ENCODE assay signal across 8 mouse cellular contexts in genomic region chr5:93265801-93266580, GRCm38 (mm10). TPM values are rescaled to one million over a fixed set of nuclear protein-coding genes. Genes with fewer than 3 reads are reported as not detected.
DNase-seq lines count a peak whose midpoint lies in the region; ATAC-seq lines count a peak whose summit lies in the region.

No protein-coding gene starts in this region.

- H3K9ac ChIP-seq in forebrain, embryonic 15.5 days (replicated peaks) = peak overlapping the region; percentile 50; the same call in 1 of the 2 replicates

- peak; percentile 76 for DNase-seq in heart, adult 11 months
- DNase-seq in heart, postnatal 25 days (ENCODE audit: low spot score) = no peak
- DNase-seq in kidney, adult 9 months = peak; percentile 82
- DNase-seq in lung, postnatal 25 days (ENCODE audit: low spot score) = peak; percentile 23
- no peak for DNase-seq in adrenal gland, postnatal 14 days
- no peak for DNase-seq in cerebellum, postnatal 14 days
- DNase-seq in frontal cortex, postnatal 14 days (ENCODE audit: low spot score in 2 of 2) = no peak

- H3K9me3 ChIP-seq in forebrain, embryonic 15.5 days = no peaks in the 10 kb centered on the region

- peak overlapping the region; percentile 84 for H3K27ac ChIP-seq in forebrain, embryonic 15.5 days (replicated peaks)

- ATAC-seq in forebrain, embryonic 15.5 days (replicated peaks) = no peak

- intact Hi-C loops in heart, postnatal 25 days (cut with DNase I) = loop anchor here (2.0 to 5.0 kb wide), 2 partner anchors 59 to 174 kb away; partner anchors contain the start of genes 2010109A12Rik, Ccni and Sept11

- H3K4me3 ChIP-seq in forebrain, embryonic 15.5 days = peak overlapping the region; percentile 84

- H3K4me1 ChIP-seq in forebrain, embryonic 15.5 days = peaks cover 22% of the 10 kb centered on the region

- H3K4me2 ChIP-seq in forebrain, embryonic 15.5 days (replicated peaks) = peak overlapping the region; percentile 54

- H3K27me3 ChIP-seq in forebrain, embryonic 15.5 days = no peaks in the 10 kb centered on the region

- H3K36me3 ChIP-seq in forebrain, embryonic 15.5 days = peaks cover 8% of the 10 kb centered on the region

- 73% methylated on average over 13 of the region's 13 CpGs for WGBS in forebrain, embryonic 15.5 days

RNA-seq across cellular contexts. Expression of gene Ccng2, which starts 1.1 kb away (rescaled TPM):
- 10 to 100 TPM; 14.6 to 17.7 TPM for total RNA-seq in heart, postnatal 25 days (2021)
- polyA plus RNA-seq in forebrain, embryonic 15.5 days (2015; fragmentation: Nextera tagmentation; extraction: Ambion mirVana) = 177 and 187 TPM in 2 replicates
- total RNA-seq in adrenal gland, postnatal 14 days (2021) = 35.7 and 42.1 TPM in 2 replicates

RNA-seq across cellular contexts. Expression of gene 2010109A12Rik, which starts 59.7 kb away (rescaled TPM):
- total RNA-seq in heart, postnatal 25 days (2021) = under 1 TPM; 0.36 to 0.48 TPM
- polyA plus RNA-seq in forebrain, embryonic 15.5 days (2015; fragmentation: Nextera tagmentation; extraction: Ambion mirVana) = 2.3 and 3.5 TPM in 2 replicates
- total RNA-seq in adrenal gland, postnatal 14 days (2021) = 1.3 and 2.6 TPM in 2 replicates

RNA-seq across cellular contexts. Expression of gene Ccni, which starts 59.7 kb away (rescaled TPM):
- 100 to 1,000 TPM; 178 to 183 TPM for total RNA-seq in heart, postnatal 25 days (2021)
- 202 and 223 TPM in 2 replicates for polyA plus RNA-seq in forebrain, embryonic 15.5 days (2015; fragmentation: Nextera tagmentation; extraction: Ambion mirVana)
- total RNA-seq in adrenal gland, postnatal 14 days (2021) = 240 and 262 TPM in 2 replicates

Comparison
In these comparisons a context has a peak if more than half of its experiments do, and no peak if none do; other contexts are left out.
1. DNase-seq: peak in heart, adult 11 months (single experiment), kidney, adult 9 months (single experiment) and lung, postnatal 25 days (single experiment); none in heart, postnatal 25 days (single experiment), adrenal gland, postnatal 14 days (single experiment), cerebellum, postnatal 14 days (0 of 2) and frontal cortex, postnatal 14 days (0 of 2).